Mouse (Mus musculus) neural tube, embryonic 11.5 days (tissue): ENCODE results near the gene Ptprm. TPM values are rescaled to one million over a fixed set of nuclear protein-coding genes. Genes with fewer than 3 reads are reported as not detected.

Source experiments
- ATAC-seq: fragments of 200-750 bp; cut with Nextera tagmentation; 2 replicates; pipeline ENCODE4 v1.8.0; 2017; ENCODE audit warnings: moderate number of reproducible peaks, mild to moderate bottlenecking, moderate TSS enrichment, moderate library complexity; ENCODE audit not compliant: insufficient read depth, low FRiP score, low TSS enrichment
- DNase-seq: peaks from one replicate; pipeline ENCODE4 v3.0.0-alpha.2; 2015; ENCODE audit warnings: low spot score
- H3K27ac ChIP-seq: fragments of 300-500 bp; sonication (generic); 2 replicates; pipeline ENCODE4 v1.5.1; 2014; ENCODE audit warnings: low read depth, mild to moderate bottlenecking, low read length
- H3K27me3 ChIP-seq: fragments of 300-500 bp; sonication (generic); 2 replicates; pipeline ENCODE4 v1.6.1; 2014; ENCODE audit warnings: mild to moderate bottlenecking, low read length, mixed read lengths; ENCODE audit not compliant: control insufficient read depth, insufficient read depth
- H3K36me3 ChIP-seq: fragments of 300-500 bp; sonication (generic); 2 replicates; pipeline ENCODE4 v1.6.1; 2014; ENCODE audit warnings: mild to moderate bottlenecking, low read length, moderate library complexity, mixed read lengths; ENCODE audit not compliant: control insufficient read depth, insufficient read depth
- H3K4me1 ChIP-seq: fragments of 300-500 bp; sonication (generic); 2 replicates; pipeline ENCODE4 v1.6.1; 2014; ENCODE audit warnings: low read length, mixed read lengths; ENCODE audit not compliant: control insufficient read depth, insufficient read depth
- H3K4me2 ChIP-seq: fragments of 300-500 bp; sonication (generic); 2 replicates; pipeline ENCODE4 v1.6.1; 2014; ENCODE audit warnings: low read depth, mild to moderate bottlenecking, moderate library complexity
- H3K4me3 ChIP-seq: fragments of 300-500 bp; sonication (generic); 2 replicates; pipeline ENCODE4 v1.5.1; 2014; ENCODE audit warnings: low read depth, low read length
- H3K9ac ChIP-seq: fragments of 300-500 bp; sonication (generic); 2 replicates; pipeline ENCODE4 v1.6.1; 2014; ENCODE audit warnings: mild to moderate bottlenecking, low read length
- H3K9me3 ChIP-seq: fragments of 300-500 bp; sonication (generic); 2 replicates; pipeline ENCODE4 v1.6.1; 2016; ENCODE audit warnings: low read length; ENCODE audit not compliant: control insufficient read depth
- WGBS: fragments of 180-500 bp; shearing (Covaris S2); extraction: QIAGEN DNeasy Blood & Tissue Kit; methylation state at CpG from one replicate; pipeline ENCODE4 v1.1.7; 2014; 5-methylcytosine and 5-hydroxymethylcytosine counted together
- polyA plus RNA-seq: library from polyadenylated mRNA; unstranded; fragments of >200 nt; fragmentation: Nextera tagmentation; extraction: Ambion mirVana; gene quantifications from 2 replicates; pipeline ENCODE4 v1.2.1, GENCODE M21; 2014

The Ptprm gene
- polyA plus RNA-seq, 1 experiment from 2014 or later: 12.7 TPM

DNA sequence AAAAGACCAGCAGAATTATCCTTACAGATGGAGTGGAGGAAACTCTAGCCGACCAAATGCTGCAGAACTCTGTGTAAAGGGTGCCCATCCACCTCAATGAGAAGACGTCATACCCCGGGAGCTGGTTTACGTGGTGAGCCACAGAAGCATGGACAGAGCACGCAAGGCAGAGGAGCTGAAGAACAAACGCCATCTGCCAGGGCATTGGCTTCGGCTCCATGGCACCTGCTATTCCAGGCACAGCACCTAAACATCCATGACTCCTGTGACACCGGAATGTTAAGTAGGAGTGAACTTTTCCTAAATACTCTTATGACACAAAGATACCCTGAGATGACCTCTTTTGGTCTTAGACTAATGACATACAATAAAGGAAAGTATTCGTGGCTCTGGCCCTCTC is 327.0 kb downstream of the Ptprm start:
- ATAC-seq (no peak), DNase-seq (no peak)
- H3K27me3 ChIP-seq: no peaks in the 10 kb centered on the region
- no peak overlapping the region for H3K27ac ChIP-seq
- H3K36me3 ChIP-seq: no peaks in the 10 kb centered on the region
- 86% methylated on average over 9 of the region's 9 CpGs for WGBS
- H3K4me1 ChIP-seq: no peaks in the 10 kb centered on the region
- H3K4me2 ChIP-seq: no peak overlapping the region
- H3K9me3 ChIP-seq: no peaks in the 10 kb centered on the region
- no peak overlapping the region for H3K4me3 ChIP-seq
- H3K9ac ChIP-seq: no peak overlapping the region

DNA sequence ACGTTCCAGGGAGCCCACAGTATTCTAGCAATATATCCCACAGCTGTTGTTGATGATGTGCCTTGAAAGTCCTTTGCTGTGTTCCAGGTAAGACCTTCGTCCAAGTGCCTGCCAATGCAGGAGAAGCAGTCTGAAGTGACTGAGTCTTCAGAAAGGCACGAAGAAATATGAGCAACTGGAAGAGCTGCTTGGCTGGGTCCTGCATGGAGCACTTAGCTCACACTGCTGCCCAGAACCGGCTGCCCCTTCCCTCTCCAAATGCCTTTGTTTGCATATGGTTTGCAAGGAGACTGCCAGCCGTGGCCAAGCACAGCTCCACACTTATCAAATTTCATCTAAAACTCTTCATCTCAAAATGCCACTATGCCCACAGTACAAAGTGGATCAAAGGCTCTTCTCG is 337.8 kb downstream of the Ptprm start:
- DNase-seq (no peak), ATAC-seq (no peak)
- no peak overlapping the region for H3K4me2 ChIP-seq
- H3K36me3 ChIP-seq: no peaks in the 10 kb centered on the region
- H3K4me1 ChIP-seq: no peaks in the 10 kb centered on the region
- no peak overlapping the region for H3K4me3 ChIP-seq
- no peak overlapping the region for H3K9ac ChIP-seq
- H3K27me3 ChIP-seq: no peaks in the 10 kb centered on the region
- H3K9me3 ChIP-seq: no peaks in the 10 kb centered on the region
- WGBS: 82% methylated on average over 6 of the region's 6 CpGs
- H3K27ac ChIP-seq: no peak overlapping the region

DNA sequence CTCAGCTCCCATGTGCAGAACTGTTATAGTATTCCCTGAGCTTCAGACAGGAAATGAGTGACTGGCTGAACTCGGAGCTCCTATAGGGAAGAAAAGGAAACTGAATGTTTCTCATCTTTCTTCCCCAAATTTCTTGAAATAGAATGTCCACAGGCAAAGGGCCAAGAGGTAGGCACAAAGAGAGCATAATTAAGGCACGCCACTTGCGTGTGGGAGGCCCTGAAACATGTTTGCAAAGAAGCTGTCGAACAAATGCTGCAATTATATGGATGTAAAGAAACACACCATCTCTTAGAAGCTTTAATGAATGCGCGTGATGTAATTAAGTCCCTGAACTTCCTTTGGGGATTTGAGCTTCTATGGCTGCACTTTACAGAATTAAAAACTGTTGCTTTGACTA is 341.0 kb downstream of the Ptprm start:
- DNase-seq: no peak
- Histone ChIP-seq H3K27me3 (no peaks in the 10 kb centered on the region), H3K4me3 (no peak overlapping the region), H3K9me3 (no peaks in the 10 kb centered on the region), H3K4me1 (no peaks in the 10 kb centered on the region), H3K36me3 (no peaks in the 10 kb centered on the region), H3K9ac (no peak overlapping the region), H3K27ac (no peak overlapping the region), H3K4me2 (no peak overlapping the region)
- 87% methylated on average over 6 of the region's 6 CpGs for WGBS
- ATAC-seq: no peak

DNA sequence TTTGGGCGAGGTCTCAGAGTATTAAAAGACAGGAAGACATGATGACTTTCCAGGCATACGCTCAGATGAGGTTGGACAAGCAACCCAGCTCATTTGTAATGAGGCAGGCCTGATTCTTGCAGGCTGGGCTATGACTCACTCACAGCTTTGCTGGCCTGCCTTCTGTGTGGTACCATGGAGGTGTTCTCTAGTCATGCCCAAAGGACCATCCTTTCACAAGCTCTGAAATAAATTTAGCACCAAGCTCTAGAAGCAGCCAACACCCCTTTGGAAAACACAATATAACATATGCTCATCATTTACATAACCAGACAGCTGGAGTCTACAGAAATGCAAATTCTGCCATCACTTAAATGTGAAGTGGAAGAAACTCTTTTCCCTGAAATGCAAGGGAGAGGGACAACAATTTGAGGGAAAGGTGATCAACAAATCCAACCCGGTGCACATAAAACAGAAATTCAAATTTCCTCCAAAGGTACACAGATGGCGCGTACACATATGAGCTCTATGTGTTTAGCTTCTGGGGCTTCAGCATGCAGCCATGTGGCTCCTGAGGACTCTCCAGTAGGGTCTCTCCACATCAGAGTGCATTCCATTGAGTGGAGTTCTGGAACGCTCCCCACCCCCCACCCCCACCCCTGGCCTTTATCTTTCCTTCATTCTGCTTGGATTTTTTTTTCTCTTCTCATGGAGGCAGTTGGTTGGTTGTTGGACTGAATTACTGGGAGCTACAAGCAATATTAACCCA is 342.2 kb downstream of the Ptprm start:
- 88% methylated on average over 6 of the region's 6 CpGs for WGBS
- no peaks in the 10 kb centered on the region for H3K36me3 ChIP-seq
- no peak overlapping the region for H3K27ac ChIP-seq
- H3K4me1 ChIP-seq: no peaks in the 10 kb centered on the region
- no peak overlapping the region for H3K9ac ChIP-seq
- ATAC-seq: no peak
- no peaks in the 10 kb centered on the region for H3K9me3 ChIP-seq
- H3K27me3 ChIP-seq: no peaks in the 10 kb centered on the region
- no peak overlapping the region for H3K4me3 ChIP-seq
- H3K4me2 ChIP-seq: no peak overlapping the region
- DNase-seq: no peak

DNA sequence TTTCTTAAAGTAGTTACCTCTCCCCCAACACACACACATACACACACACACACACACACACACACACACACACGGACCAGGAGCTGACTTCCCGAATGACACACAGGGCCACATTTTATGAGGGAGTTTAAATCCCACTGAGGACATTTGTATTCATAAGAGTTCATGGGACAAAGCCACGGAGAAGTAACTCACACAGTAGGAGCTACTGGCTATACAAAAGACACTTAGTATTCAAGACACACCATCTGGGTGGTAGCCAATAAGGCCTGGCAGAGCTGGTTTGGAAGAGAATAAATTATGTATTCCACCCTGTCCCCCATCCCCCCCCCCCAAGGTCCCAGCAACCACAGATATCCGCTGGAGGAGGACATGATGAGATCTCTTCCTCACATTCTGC is 344.1 kb downstream of the Ptprm start:
- ATAC-seq: 0 out of 2 replicates have a peak, but pooled peaks have one; percentile 50
- no peaks in the 10 kb centered on the region for H3K36me3 ChIP-seq
- WGBS: 59% methylated on average over 4 of the region's 4 CpGs
- H3K9ac ChIP-seq: no peak overlapping the region
- H3K27ac ChIP-seq: no peak overlapping the region
- no peak overlapping the region for H3K4me2 ChIP-seq
- H3K4me3 ChIP-seq: no peak overlapping the region
- H3K27me3 ChIP-seq: no peaks in the 10 kb centered on the region
- H3K9me3 ChIP-seq: no peaks in the 10 kb centered on the region
- no peaks in the 10 kb centered on the region for H3K4me1 ChIP-seq
- no peak for DNase-seq

DNA sequence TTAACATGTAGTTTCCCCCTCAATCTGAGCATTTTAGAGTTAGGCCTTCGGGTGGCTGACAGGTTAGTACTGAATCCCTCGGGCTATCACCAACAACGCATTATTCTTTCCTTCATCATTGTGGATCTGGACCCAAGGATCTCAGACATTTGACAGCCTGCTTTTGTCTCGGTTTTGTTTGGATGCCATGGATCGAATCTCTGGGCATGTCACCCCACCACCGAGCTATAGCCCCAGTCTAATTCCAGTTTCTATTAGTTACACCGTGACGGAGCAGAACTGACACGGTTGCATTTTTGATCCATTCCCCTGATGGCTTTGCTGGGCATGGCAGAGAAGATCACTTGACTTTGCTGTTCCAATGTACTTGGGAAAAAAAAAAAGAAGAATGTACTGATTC is 346.1 kb downstream of the Ptprm start:
- Histone ChIP-seq H3K4me2 (no peak overlapping the region), H3K4me1 (no peaks in the 10 kb centered on the region), H3K9me3 (no peaks in the 10 kb centered on the region), H3K27me3 (no peaks in the 10 kb centered on the region), H3K9ac (no peak overlapping the region), H3K27ac (no peak overlapping the region), H3K4me3 (no peak overlapping the region), H3K36me3 (no peaks in the 10 kb centered on the region)
- WGBS: 92% methylated on average over 9 of the region's 9 CpGs
- ATAC-seq: no peak
- DNase-seq: no peak

DNA sequence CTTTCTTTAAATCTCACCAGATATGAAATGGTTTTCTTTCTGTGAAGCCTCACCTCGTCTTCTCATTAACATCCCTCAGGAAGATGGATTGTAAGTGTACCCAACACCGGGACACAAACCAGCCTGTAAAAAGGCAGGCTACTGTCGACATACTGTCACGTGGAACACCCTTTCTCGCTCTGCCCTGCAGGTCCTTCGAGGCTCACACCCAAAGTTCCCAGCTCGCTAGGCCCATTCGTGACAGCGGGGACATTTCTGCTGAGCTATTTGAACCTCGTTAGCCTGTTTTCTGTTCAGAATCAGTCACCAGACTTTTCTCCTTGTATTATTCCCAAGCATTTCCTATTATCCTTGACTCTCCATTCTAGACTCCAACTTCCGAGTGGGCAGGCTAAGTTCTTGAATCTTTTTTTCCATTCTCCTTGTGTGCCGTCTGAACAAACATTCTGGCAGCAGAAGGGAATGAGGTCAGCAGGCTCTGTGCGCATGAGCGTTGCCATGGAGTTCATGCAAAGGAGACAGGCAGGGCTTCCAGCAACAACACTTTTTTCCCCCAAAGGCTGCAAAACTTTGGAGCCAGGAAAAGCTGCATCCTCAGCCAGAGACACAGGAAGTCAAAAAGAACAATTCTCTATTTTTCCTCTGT is 347.4 kb downstream of the Ptprm start:
- Histone ChIP-seq H3K27ac (no peak overlapping the region), H3K9ac (no peak overlapping the region), H3K36me3 (no peaks in the 10 kb centered on the region), H3K9me3 (no peaks in the 10 kb centered on the region), H3K4me1 (no peaks in the 10 kb centered on the region), H3K27me3 (no peaks in the 10 kb centered on the region), H3K4me3 (no peak overlapping the region), H3K4me2 (no peak overlapping the region)
- WGBS: 83% methylated on average over 14 of the region's 14 CpGs
- no peak for ATAC-seq
- peak; percentile 30 for DNase-seq

DNA sequence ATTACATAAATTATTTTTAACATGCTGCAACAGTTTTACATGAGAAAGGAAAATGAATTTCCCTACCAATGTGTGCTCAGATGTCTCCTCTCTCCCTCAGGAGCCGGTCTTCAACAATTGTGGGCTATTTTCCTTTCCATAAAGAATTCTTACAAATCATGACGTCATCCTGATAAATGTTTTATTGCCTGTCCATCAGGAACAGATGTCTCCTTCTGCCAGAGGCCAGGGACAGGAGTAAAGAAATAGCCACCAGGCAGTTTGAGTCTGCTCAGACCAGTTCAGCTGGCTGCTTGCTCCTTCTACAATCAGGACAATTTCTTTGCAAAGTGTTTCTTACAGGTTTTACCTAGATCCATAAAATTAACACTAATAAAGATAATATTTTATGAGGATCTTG is 357.4 kb downstream of the Ptprm start:
- Histone ChIP-seq H3K4me2 (no peak overlapping the region), H3K9ac (no peak overlapping the region), H3K36me3 (no peaks in the 10 kb centered on the region), H3K4me3 (no peak overlapping the region), H3K27me3 (no peaks in the 10 kb centered on the region), H3K9me3 (no peaks in the 10 kb centered on the region), H3K27ac (no peak overlapping the region), H3K4me1 (no peaks in the 10 kb centered on the region)
- 55% methylated on average over 2 of the region's 2 CpGs for WGBS
- no peak for ATAC-seq
- no peak for DNase-seq

DNA sequence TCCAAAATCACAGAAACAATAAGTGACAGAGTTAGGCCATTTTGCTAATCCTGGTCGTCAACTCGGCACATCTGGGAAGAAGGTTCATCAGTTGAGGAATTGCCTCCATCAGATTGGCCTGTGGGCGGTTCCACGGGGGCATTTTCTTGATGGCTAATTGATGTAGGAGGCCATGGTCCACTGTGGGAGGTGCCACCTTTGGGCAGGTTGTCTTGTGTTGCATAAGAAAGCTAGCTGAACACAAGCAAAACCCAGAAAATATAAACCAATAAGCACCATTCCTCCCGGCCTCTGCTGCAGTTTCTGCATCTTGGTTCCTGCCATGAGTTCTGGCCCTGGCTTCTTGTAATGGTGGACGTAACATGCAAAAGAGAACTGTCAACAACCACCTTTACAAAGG is 358.2 kb downstream of the Ptprm start:
- ATAC-seq: no peak
- no peak overlapping the region for H3K9ac ChIP-seq
- 94% methylated on average over 6 of the region's 6 CpGs for WGBS
- H3K27ac ChIP-seq: no peak overlapping the region
- no peak overlapping the region for H3K4me3 ChIP-seq
- H3K36me3 ChIP-seq: no peaks in the 10 kb centered on the region
- no peaks in the 10 kb centered on the region for H3K27me3 ChIP-seq
- no peak for DNase-seq
- no peaks in the 10 kb centered on the region for H3K4me1 ChIP-seq
- H3K4me2 ChIP-seq: no peak overlapping the region
- H3K9me3 ChIP-seq: no peaks in the 10 kb centered on the region
